In the genomic region with DNA sequence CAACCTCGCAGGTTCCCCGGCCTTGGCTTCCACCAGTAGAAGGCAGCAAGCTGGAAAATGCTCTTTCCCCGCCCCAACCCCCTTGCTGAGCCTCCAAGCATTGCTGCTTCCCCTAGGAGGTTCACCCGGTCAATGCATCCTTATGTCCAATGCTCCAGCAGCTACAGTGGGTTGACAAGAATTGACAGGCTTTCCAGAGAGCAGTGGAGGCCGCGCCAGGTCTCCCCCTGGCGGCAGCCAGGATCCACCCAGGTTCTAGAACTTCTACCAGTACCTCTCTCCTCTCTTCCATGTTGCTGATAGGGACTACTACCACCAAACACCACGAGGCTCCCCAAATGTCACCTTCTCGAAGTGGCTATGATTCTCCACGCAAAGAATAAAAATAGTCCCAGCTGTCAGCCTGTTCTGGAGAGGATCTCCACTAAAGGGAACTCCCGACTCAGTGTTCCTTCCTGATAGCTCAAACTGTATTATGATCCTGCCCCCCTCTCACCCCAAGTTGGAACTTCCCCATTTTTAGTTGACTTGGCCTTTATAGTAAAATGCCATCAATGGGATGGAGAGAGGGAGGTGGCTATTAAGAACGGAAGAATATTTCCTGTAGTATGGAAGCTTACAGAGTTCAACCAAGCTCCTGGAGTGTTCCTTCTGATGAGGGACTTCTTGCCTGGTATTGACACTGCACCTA, we compare ENCODE assay signal across 8 mouse cellular contexts. TPM values are rescaled to one million over a fixed set of nuclear protein-coding genes. Genes with fewer than 3 reads are reported as not detected.
DNase-seq lines count a peak whose midpoint lies in the region; TF ChIP-seq lines count a peak whose summit lies in the region.

No protein-coding gene starts in this region.

- H3K4me1 ChIP-seq in lung, adult 2 months (ENCODE audit: control insufficient read depth, insufficient read depth, low read length): no peaks in the 10 kb centered on the region
- no peaks in the 10 kb centered on the region for H3K4me1 ChIP-seq in limb, embryonic 10.5 days

- H3K9me3 ChIP-seq in limb, embryonic 10.5 days (replicated peaks): no peaks in the 10 kb centered on the region

- peak; percentile 20 for DNase-seq in cerebellum, postnatal 36 days
- no peak for DNase-seq in cerebellum, adult 11 months
- peak; percentile 12 for DNase-seq in lung, adult 2 months
- DNase-seq in lung, adult 18-20 months: no peak
- peak; percentile 14 for DNase-seq in adrenal gland, postnatal 14 days
- peak; percentile 39 for DNase-seq in limb, embryonic 10.5 days (ENCODE audit: low spot score)
- peak; percentile 13 for DNase-seq in thymus, postnatal 0 days (ENCODE audit: low spot score)
- DNase-seq in spleen, postnatal 4 days (ENCODE audit: low spot score in 2 of 2): no peak

- H3K4me3 ChIP-seq in lung, adult 2 months (replicated peaks; ENCODE audit: extremely low read depth, low read depth, low read length): no peak overlapping the region
- H3K4me3 ChIP-seq in limb, embryonic 10.5 days: no peak overlapping the region

- 36% methylated on average over 12 of the region's 12 CpGs for WGBS in lung, adult 2 months
- WGBS in limb, embryonic 10.5 days: 50% methylated on average over 12 of the region's 12 CpGs

- H3K36me3 ChIP-seq in limb, embryonic 10.5 days: no peaks in the 10 kb centered on the region

- TF ChIP-seq POLR2A in lung, adult 2 months (IDR thresholded peaks at IDR 0.05; ENCODE audit: borderline replicate concordance, extremely low read depth, low read depth, low read length): no peak

- H3K27ac ChIP-seq in limb, embryonic 10.5 days: no peak overlapping the region

- no peaks in the 10 kb centered on the region for H3K27me3 ChIP-seq in limb, embryonic 10.5 days (ENCODE audit: low read depth, poor library complexity, severe bottlenecking)

- TF ChIP-seq CTCF in lung, adult 2 months (IDR thresholded peaks at IDR 0.05; ENCODE audit: insufficient read depth, low read length): peak; percentile 46

RNA-seq across cellular contexts. Expression of gene Cacul1, which starts 30.8 kb away (rescaled TPM):
- 9.6 and 15.2 TPM in 2 replicates for polyA plus RNA-seq in lung, adult 2 months (2012; rRNA removed)
- 36.0 and 42.8 TPM in 2 replicates for total RNA-seq in adrenal gland, postnatal 14 days (2021)
- polyA plus RNA-seq in limb, embryonic 10.5 days (2016; fragmentation: Nextera tagmentation; extraction: Ambion mirVana): 32.2 and 35.5 TPM in 2 replicates
- polyA plus RNA-seq in thymus, postnatal 0 days (2015; fragmentation: Nextera tagmentation; extraction: Ambion mirVana): 16.0 and 19.4 TPM in 2 replicates

Comparison
In these comparisons a context has a peak if more than half of its experiments do, and no peak if none do; other contexts are left out.
1. DNase-seq: peak in cerebellum, postnatal 36 days (2 of 2), lung, adult 2 months (single experiment), adrenal gland, postnatal 14 days (single experiment), limb, embryonic 10.5 days (single experiment) and thymus, postnatal 0 days (single experiment); none in cerebellum, adult 11 months (single experiment), lung, adult 18-20 months (0 of 2) and spleen, postnatal 4 days (0 of 2).